Mouse (Mus musculus): ENCODE results near the gene Wscd2.

The Wscd2 gene

DNA sequence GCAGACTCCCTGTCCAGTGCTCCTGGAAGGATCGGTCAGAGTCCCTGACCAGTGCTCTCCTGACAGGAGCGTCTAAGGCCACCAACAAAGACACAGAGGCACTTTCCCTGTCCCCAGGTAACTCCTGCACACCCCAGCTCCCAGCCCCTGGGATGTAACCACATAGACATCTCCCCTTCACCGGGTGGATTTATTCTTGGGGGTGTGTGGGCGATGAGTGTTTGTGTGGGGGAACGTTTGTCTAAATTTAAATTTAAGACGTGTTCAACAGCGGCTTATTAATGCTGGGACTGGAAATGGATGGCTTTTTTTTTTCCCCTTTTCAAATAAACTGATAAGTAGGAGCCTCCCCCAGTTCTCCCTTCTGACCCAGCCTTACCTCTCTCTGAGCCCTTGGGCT, 49.7 kb downstream of the Wscd2 start:
- DNase-seq (ENCODE audit: low spot score) = no peak

DNA sequence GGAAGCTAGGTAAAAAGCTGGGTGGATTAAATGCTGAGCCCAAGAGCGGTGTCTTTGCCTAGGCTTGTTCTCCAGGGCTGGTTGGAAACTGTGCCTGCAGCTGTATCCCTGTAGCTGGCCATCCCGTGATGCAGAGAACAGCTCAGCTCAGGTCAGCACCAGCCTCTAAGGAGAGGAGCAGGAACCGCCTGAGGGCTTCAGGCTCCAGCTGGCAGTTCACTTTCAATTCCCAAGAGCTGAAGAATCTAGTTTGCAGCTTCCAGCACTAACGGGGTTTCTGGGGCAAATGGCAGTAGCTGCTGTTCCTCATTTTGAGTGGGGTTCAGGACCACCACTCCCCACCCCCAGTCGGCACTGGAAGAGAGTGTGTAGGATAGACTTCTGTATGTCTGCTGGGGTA, 51.1 kb downstream of the Wscd2 start:
- no peak for DNase-seq (ENCODE audit: low spot score)

- no peak for DNase-seq (ENCODE audit: low spot score)
These were observed 52.8 kb downstream of the Wscd2 start for GRCm38 (mm10) chr5:113542885-113543476.

GRCm38 (mm10) chr5:113547949-113548700, 58.0 kb downstream of the Wscd2 start:
- peak; percentile 58 for DNase-seq (ENCODE audit: low spot score)

GRCm38 (mm10) chr5:113550249-113550648, 60.1 kb downstream of the Wscd2 start:
- DNase-seq (ENCODE audit: low spot score) = no peak

GRCm38 (mm10) chr5:113550759-113551158, 60.6 kb downstream of the Wscd2 start:
- DNase-seq (ENCODE audit: low spot score) = no peak

DNA sequence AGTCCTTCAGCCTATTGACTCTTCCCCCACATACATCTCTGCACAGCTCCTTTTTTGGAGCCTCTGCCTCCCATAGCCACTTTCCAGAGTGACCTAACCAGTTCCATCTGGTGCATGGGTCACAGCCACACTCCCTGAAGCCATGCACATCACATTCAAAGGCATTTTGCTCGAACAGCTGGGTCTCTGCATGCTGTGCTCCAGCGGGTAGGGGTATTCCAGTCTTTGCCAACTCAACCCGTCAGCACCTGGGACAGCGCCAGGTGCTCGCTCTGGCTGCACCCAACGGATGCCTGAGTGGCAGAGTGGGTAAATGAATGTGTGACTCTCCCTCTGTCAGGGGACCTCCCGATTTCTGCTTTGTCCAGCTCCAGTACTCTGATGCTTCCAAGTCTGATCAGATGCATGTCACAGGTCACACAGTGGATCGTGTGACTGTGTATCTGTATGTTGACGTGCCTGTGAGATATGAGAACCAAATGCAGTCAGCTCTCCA, 63.3 kb downstream of the Wscd2 start:
- no peak for DNase-seq (ENCODE audit: low spot score)

DNA sequence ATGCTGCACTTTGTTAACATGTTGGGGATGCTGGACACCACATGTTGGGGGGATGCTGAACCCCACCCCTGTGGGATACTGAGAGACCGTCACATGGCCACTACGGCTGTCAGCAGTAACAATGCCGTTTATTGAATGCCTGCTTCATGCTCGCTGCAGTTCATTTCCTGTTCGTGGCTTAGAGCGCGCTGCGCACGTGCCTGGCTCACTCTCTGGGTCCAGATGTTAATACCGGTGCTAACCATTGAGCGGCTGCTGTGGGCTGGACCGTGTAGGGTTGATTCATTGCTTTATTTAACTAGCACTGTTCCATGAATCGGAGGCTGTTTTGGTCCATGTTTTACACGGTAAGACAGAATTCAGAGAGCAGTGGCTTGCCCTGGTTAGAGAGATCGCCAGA, 64.0 kb downstream of the Wscd2 start:
- no peak for DNase-seq (ENCODE audit: low spot score)

- no peak for DNase-seq (ENCODE audit: low spot score)
These were observed 64.4 kb downstream of the Wscd2 start for GRCm38 (mm10) chr5:113554571-113554970.

GRCm38 (mm10) chr5:113555684-113556083, 65.6 kb downstream of the Wscd2 start:
- DNase-seq (ENCODE audit: low spot score) = no peak

- DNase-seq (ENCODE audit: low spot score) = no peak
These were observed 67.9 kb downstream of the Wscd2 start for GRCm38 (mm10) chr5:113558065-113558464.

DNA sequence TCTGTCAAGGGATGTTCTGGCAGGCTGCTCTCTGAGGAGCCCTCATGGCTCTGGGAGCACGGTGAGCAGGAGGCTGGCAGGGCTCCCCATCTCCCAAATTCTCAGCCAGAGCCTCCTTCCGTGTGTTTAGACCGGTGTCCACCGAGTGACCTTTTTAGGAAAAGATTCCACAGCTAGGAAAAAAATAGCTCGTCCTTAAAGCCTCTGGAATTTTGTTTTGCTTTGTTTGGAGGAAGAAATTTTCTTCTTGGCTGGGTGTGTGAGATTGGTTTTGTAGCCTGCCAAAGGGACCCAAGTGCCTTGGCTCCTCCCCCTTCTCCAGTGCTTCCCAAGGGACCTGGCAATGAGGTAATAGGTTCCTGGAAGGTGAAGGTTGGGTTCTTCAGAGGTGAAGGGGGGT, 69.5 kb downstream of the Wscd2 start:
- peak; percentile 22 for DNase-seq (ENCODE audit: low spot score)

DNA sequence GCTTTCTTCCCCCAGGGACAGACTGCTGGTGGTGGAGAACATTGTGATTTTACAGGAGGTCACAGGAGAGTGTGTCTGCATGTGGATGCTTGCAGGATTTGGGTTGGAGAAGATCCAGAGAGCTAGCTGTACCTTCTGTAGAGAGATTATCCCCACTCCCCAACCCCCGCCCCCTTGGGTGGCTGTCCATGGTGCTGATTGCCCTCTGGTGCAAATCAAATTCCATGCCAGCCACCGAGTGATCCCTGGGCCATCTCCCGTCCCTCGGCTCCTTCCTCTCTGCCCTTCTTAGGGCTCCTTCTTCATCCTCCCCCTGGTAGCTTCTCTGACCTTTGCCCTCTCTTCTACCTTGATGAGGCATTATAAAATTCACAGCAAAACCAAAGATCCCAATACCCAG, 74.3 kb downstream of the Wscd2 start:
- DNase-seq (ENCODE audit: low spot score) = no peak

DNA sequence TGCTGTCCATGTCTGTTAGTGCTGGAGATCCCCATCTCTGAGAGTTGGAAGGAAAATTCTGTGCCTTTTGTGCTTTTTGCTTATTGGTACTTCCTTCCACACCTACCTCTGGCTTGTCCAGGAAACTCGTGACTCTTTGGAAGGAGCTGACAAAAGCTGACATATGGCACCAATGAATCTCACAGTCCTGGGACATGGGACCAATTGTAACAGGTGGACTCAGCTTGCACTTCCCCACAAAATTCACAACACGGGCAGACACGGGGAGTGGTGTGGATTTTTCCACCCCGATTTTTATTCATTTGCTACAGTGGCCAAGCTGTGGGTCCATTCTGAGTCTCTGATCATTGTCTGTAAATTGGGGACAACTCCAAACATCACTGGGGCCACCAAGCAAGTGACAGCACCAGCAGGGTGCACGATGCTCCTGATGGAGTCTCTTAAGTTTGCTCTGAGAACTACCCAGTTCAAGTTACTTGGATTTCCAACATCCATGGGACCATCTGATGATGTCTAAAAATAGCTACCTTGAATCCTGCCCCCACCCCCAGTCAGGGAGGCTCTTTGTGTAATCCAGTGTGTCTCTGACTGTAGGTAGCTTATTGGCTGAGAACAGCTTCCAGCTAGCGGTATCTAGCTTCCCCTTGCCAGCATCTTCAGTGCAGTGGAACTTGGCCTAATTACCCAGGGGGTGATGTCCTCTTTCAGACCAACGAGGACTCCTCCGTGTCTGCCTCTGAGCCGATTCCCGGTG, 75.1 kb downstream of the Wscd2 start:
- DNase-seq (ENCODE audit: low spot score) = no peak

DNA sequence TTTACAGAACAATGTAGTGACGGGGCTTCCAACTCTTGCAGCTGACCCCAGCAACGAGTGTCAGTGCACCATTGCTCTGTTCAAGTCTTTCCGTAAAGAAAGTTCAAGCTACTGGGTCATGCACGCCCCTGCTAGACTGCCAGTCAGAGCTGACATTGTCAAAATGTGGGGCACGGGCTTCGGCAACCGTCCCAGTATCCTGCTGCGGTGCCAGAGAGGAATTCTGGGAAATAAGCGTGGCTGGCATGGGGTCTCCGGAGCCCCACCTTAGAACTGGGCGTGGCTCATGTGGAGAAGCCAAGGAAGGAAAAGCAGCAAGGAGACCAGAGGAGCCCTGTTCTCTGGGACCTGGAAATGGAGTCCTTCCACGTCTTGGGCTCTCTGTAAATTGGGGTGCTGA, 75.7 kb downstream of the Wscd2 start:
- no peak for DNase-seq (ENCODE audit: low spot score)

GRCm38 (mm10) chr5:113570056-113570717, 80.1 kb downstream of the Wscd2 start:
- no peak for DNase-seq (ENCODE audit: low spot score)

DNA sequence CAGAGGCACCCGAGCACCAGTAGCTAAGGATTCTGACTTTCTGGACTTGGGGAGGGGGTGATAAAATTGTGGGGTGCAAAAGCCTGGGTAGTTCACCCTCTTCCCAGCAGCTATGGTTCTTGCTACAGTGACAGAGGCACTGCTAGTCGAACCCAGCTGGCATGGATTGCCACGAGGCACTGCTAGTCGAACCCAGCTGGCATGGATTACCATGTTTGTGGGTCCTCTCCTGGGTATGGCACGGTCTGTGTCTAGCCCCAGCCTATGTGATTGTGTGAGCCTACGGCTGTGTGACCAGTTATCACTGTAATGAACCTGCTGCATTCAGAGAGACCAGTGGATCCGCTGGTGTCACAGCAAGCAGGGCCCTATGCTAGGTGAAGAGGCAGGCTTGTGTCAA, 87.4 kb downstream of the Wscd2 start:
- no peak for DNase-seq (ENCODE audit: low spot score)

DNA sequence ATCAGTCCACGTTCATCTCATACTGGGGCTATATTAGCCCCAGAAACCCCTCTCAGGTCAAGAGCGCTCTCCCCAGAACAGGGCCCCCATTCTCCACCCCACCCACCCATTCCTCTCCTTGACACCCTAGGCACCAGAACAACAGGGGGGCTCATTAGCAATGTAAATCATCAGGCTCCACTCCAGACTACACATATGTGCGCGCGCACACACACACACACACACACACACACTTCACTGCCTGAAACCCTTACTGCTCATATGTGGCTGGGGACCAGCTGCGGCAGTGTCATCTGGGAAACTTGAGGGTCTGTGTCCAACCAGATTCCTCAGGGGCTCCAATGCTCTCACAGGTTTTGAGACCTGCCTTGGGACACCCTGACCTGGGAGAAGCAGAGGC, 88.3 kb downstream of the Wscd2 start:
- DNase-seq (ENCODE audit: low spot score) = no peak

DNA sequence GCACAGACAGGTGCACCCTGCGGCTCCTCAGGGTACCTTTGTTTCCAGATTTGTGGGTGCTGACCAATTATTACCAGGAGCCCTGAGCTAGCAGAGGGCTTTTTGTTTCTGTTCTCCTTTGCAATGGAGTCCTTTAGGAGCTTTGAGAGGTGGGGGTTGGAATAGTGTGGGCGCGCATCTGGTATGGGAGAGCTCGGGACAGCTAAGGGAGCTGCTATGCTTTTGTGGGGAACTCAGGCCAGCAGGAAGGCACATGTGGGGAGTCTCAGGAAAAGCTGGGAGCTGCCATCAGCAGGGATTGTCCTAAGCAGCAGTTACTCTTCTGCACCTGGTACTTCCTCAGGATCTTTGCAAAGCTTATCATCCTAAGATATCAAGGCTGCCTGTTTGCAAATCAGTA, 89.0 kb downstream of the Wscd2 start:
- DNase-seq (ENCODE audit: low spot score) = no peak

DNA sequence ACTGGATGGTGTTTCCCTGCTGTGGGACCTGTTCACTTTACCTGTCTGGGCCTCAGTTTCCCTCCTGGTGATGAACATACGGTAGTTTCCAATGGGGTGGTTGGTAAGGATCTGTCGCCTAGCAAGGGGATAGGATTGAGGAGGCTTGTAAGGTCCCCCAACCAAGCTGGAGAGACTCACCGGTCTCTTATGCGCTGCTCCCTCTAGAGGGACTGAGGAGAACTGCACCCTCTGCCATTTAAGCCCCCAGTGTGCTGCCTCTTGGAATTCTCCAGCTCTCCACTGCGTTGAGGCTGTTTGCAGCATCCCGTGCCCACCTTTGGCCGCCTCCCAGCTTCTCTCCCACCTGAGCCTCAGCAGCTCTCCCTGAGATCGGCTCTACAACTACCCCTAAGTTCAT, 90.1 kb downstream of the Wscd2 start:
- no peak for DNase-seq (ENCODE audit: low spot score)

DNA sequence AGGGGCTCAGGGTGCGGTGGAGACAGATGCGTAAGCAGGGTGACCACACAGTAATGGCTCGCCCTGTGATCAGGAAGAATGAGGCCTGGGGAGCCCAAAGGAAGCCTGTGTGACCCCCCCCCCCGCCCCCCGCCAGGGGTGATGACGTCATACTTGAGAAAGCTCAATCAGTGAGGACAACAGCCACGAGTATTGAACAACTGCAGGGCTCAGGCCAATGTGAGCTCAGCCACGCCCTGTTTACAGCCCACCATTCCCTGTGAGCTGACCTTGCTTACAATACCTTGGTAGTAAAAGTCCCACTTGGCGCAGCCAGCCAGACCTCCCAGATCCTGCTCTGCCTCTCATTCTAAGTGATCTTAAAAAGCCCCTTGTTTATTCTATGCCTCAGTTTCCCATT, 90.7 kb downstream of the Wscd2 start:
- DNase-seq (ENCODE audit: low spot score) = no peak

DNA sequence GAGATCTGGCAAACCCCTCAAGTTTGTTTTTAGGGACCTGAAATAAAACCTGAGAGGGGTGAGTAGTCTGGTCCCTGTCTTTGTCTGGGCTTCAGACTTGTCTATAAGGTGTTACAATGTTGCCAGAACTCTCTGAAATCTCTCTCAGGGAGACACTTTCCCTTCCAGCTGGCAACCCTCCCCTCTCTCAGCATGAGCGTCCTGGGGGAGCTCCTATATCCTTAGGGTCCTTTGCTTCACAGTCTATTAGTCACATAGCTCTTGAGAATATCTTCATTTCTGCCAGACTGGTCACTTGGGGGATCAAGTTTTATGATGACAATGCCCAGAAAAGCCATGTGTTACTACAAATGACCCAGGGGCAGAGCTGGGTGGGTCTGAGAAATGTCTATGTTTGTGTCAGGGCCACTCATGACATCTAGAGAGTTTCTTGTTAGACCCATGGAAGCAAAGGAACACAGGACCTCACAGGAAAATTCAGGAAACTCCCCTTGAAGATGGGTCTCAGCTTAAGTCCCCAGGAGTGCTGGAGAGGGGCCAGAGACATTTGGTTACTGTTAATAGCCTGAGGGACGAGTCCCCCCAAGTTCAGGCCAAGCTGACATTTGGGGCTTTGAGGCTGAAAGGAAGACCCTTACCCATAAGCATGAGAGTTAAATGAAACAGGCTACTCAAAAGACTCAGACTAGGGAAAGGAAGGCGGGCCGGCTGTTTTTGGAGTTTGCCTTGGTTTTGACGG, 93.5 kb downstream of the Wscd2 start:
- DNase-seq (ENCODE audit: low spot score) = no peak
